25 mouse cellular contexts compared by ENCODE assay signal in genomic region chr19:37988156-37988555, GRCm38 (mm10). TPM values are rescaled to one million over a fixed set of nuclear protein-coding genes. Genes with fewer than 3 reads are reported as not detected.
A peak's percentile ranks its signal among the peaks of the same experiment; 100 is the strongest.
DNase-seq lines count a peak whose midpoint lies in the region; ATAC-seq lines count a peak whose summit lies in the region.
"Had no signal": no experiment of that assay in that cellular context is flagged by ENCODE, and none has a peak within 500 bp of the region (broad histone marks: within the 10 kb centered on the region; RNA-seq: fewer than 3 reads in every experiment).

No protein-coding gene starts in this region.

- no peak overlapping the region for H3K9ac ChIP-seq in heart, embryonic 12.5 days
- H3K9ac ChIP-seq: hindbrain, embryonic 13.5 days; liver, embryonic 13.5 days; neural tube, embryonic 15.5 days had no signal

- H3K27ac ChIP-seq in heart, embryonic 12.5 days (ENCODE audit: poor library complexity, severe bottlenecking), result no peak overlapping the region
- H3K27ac ChIP-seq: heart, adult 2 months; hindbrain, embryonic 13.5 days; kidney, postnatal 0 days; liver, embryonic 13.5 days; neural tube, embryonic 15.5 days had no signal

- H3K27me3 ChIP-seq in heart, embryonic 12.5 days (replicated peaks), result no peaks in the 10 kb centered on the region
- H3K27me3 ChIP-seq: CH12.LX; hindbrain, embryonic 13.5 days; liver, embryonic 13.5 days; neural tube, embryonic 15.5 days had no signal

- no peak overlapping the region for H3K4me3 ChIP-seq in heart, embryonic 12.5 days
- H3K4me3 ChIP-seq: heart, adult 2 months; hindbrain, embryonic 13.5 days; liver, embryonic 13.5 days; neural tube, embryonic 15.5 days had no signal

- peak; percentile 83 for DNase-seq in heart, adult 11 months
- DNase-seq in retina, postnatal 1 day, result peak; percentile 67
- DNase-seq in retina, embryonic 14.5 days (ENCODE audit: low spot score), result no peak
- DNase-seq in fibroblast of lung, adult 2 months (ENCODE audit: low read depth), result peak; percentile 24
- DNase-seq in kidney, adult 11 months, result no peak
- DNase-seq: adrenal gland, postnatal 10 days; B cell, adult 2 months; cerebellum, adult 8-10 months; gastrocnemius, postnatal 10 days; heart, adult 2 months; heart, postnatal 36 days; kidney, adult 18-20 months; liver, embryonic 13.5 days; lung, adult 2 months; lung, postnatal 14 days; thymus, postnatal 14 days had no signal

- no peaks in the 10 kb centered on the region for H3K9me3 ChIP-seq in heart, embryonic 12.5 days (replicated peaks)
- H3K9me3 ChIP-seq: hindbrain, embryonic 13.5 days; liver, embryonic 13.5 days; neural tube, embryonic 15.5 days had no signal

- no peaks in the 10 kb centered on the region for H3K36me3 ChIP-seq in heart, embryonic 12.5 days
- H3K36me3 ChIP-seq: G1E; hindbrain, embryonic 13.5 days; liver, embryonic 13.5 days; neural tube, embryonic 15.5 days had no signal

- H3K4me1 ChIP-seq in heart, embryonic 12.5 days (replicated peaks), result peaks cover 7% of the 10 kb centered on the region; the same call in 1 of the 2 replicates
- H3K4me1 ChIP-seq: liver, embryonic 13.5 days had no signal

- no peak for ATAC-seq in heart, embryonic 12.5 days (ENCODE audit: insufficient number of reproducible peaks, low FRiP score)
- ATAC-seq in erythroblast, adult 5-6 weeks (replicated peaks; ENCODE audit: low FRiP score, poor library complexity, severe bottlenecking), result no peak
- ATAC-seq: forebrain, embryonic 14.5 days had no signal

- no peak overlapping the region for H3K4me2 ChIP-seq in heart, embryonic 12.5 days
- H3K4me2 ChIP-seq: hindbrain, embryonic 13.5 days; liver, embryonic 13.5 days; midbrain, embryonic 11.5 days; neural tube, embryonic 15.5 days had no signal

- WGBS in heart, embryonic 12.5 days, result 68% methylated on average over 4 of the region's 4 CpGs

RNA-seq across cellular contexts. Expression of gene Myof, which starts 55.2 kb away (rescaled TPM):
- polyA plus RNA-seq in heart, embryonic 12.5 days (2016; fragmentation: Nextera tagmentation; extraction: Ambion mirVana), result 8.9 and 9.4 TPM in 2 replicates
- total RNA-seq in erythroblast, adult 5-6 weeks (2015; ENCODE audit: low replicate concordance), result 0.96 and 7.7 TPM in 2 replicates
- 0.70 and 1.5 TPM in 2 replicates for total RNA-seq in erythroblast, adult 5-6 weeks (2017; ENCODE audit: low replicate concordance)
- polyA plus RNA-seq: G1E had no signal

Comparison
In these comparisons a context has a peak if more than half of its experiments do, and no peak if none do; other contexts are left out.
1. DNase-seq: peak in heart, adult 11 months (single experiment), retina, postnatal 1 day (single experiment) and fibroblast of lung, adult 2 months (single experiment); none in retina, embryonic 14.5 days (single experiment) and kidney, adult 11 months (single experiment).